Mouse (Mus musculus) CH12.LX (cell line): ENCODE measurements around the gene Igf1r. TPM values are rescaled to one million over a fixed set of nuclear protein-coding genes. Genes with fewer than 3 reads are reported as not detected.

Experiments
- DNase-seq: peaks from one replicate; pipeline ENCODE4 v3.0.0-alpha.2; 2013; ENCODE audit errors: extremely low read depth
- H3K27ac ChIP-seq: 2 replicates; pipeline ENCODE4 v1.5.1; 2012; ENCODE audit warnings: low read depth, mild to moderate bottlenecking, control low read depth, moderate library complexity; ENCODE audit not compliant: insufficient read depth
- H3K27me3 ChIP-seq: replicated peaks from 2 replicates; pipeline ENCODE3; 2012; ENCODE audit warnings: inconsistent platforms
- H3K36me3 ChIP-seq, 2 experiments: replicated peaks in 1 of 2; 2 replicates each; pipeline versions ENCODE3 to v1.6.1; 2012; ENCODE audit warnings: inconsistent platforms in 1 of 2, low read length in 1 of 2, mild to moderate bottlenecking in 1 of 2, mixed read lengths in 1 of 2, moderate library complexity in 1 of 2; ENCODE audit not compliant: control insufficient read depth in 1 of 2, insufficient read depth in 1 of 2
- H3K4me1 ChIP-seq, 2 experiments: 2 replicates each; pipeline ENCODE4 v1.6.1; 2012; ENCODE audit warnings: inconsistent platforms in 1 of 2, moderate library complexity in 1 of 2; ENCODE audit not compliant: insufficient read depth in 2 of 2, control insufficient read depth in 1 of 2
- H3K4me2 ChIP-seq: 2 replicates; pipeline ENCODE4 v1.6.1; 2012; ENCODE audit warnings: low read depth, mild to moderate bottlenecking, control low read depth; ENCODE audit not compliant: poor library complexity, insufficient read depth, severe bottlenecking
- H3K4me3 ChIP-seq, 3 experiments: fragments of 150-350 bp in 1 of 3; sonication (generic) in 1 of 3; replicated peaks in 1 of 3; 2 replicates each; pipeline versions ENCODE3 to v1.5.1; 2011 to 2012; ENCODE audit warnings: low read depth in 2 of 3, low read length in 2 of 3, mild to moderate bottlenecking in 2 of 3, moderate library complexity in 2 of 3, control low read depth in 1 of 3, improper control_type of control experiment in 1 of 3, inconsistent platforms in 1 of 3, mixed read lengths in 1 of 3; ENCODE audit not compliant: poor library complexity in 1 of 3
- H3K79me2 ChIP-seq: replicated peaks from 2 replicates; pipeline ENCODE4 v1.6.1; 2012; ENCODE audit warnings: mild to moderate bottlenecking, moderate library complexity; ENCODE audit not compliant: control insufficient read depth, poor library complexity, insufficient read depth, severe bottlenecking; ENCODE audit errors: extremely low read depth
- H3K9ac ChIP-seq: 2 replicates; pipeline ENCODE4 v1.6.1; 2012; ENCODE audit warnings: low read depth, mild to moderate bottlenecking, control low read depth, moderate library complexity; ENCODE audit not compliant: insufficient read depth
- H3K9me3 ChIP-seq: replicated peaks from 2 replicates; pipeline ENCODE3; 2012; ENCODE audit warnings: low read length, inconsistent platforms, mixed read lengths
- BHLHE40 ChIP-seq: IDR thresholded peaks from 2 replicates; pipeline ENCODE4 v1.6.1; 2011; ENCODE audit warnings: mild to moderate bottlenecking, low read depth, low read length, improper control_type of control experiment
- CHD1 ChIP-seq: IDR thresholded peaks from 2 replicates; pipeline ENCODE4 v1.6.1; 2012; ENCODE audit warnings: low read depth, low read length, improper control_type of control experiment, inconsistent platforms
- CHD2 ChIP-seq: IDR thresholded peaks from 2 replicates; pipeline ENCODE4 v1.6.1; 2011; ENCODE audit warnings: low read length, improper control_type of control experiment
- CTCF ChIP-seq, 2 experiments: IDR thresholded peaks in 1 of 2; conservative IDR thresholded peaks in 1 of 2; 2 replicates each; pipeline ENCODE4 v1.5.1; 2011 to 2012; ENCODE audit warnings: low read depth in 2 of 2, low read length in 2 of 2, improper control_type of control experiment in 1 of 2, inconsistent platforms in 1 of 2, mild to moderate bottlenecking in 1 of 2, moderate library complexity in 1 of 2
- E2F4 ChIP-seq: IDR thresholded peaks from 2 replicates; pipeline ENCODE4 v1.6.1; 2011; ENCODE audit warnings: low read depth, low read length, improper control_type of control experiment; ENCODE audit not compliant: insufficient replicate concordance
- GABPA ChIP-seq: IDR thresholded peaks from 2 replicates; pipeline ENCODE4 v1.6.1; 2012; ENCODE audit warnings: low read depth, low read length, improper control_type of control experiment, inconsistent platforms; ENCODE audit not compliant: insufficient replicate concordance
- IRF4 ChIP-seq: IDR thresholded peaks from 2 replicates; pipeline ENCODE4 v1.6.1; 2014; ENCODE audit warnings: low read depth, mild to moderate bottlenecking, inconsistent platforms, low read length, improper control_type of control experiment
- KAT2A ChIP-seq: IDR thresholded peaks from 2 replicates; pipeline ENCODE4 v1.6.1; 2012; ENCODE audit warnings: low read length, improper control_type of control experiment, inconsistent platforms; ENCODE audit not compliant: insufficient replicate concordance
- MAFK ChIP-seq: IDR thresholded peaks from 2 replicates; pipeline ENCODE4 v1.6.1; 2011; ENCODE audit warnings: low read length, improper control_type of control experiment; ENCODE audit not compliant: insufficient replicate concordance
- MAX ChIP-seq: IDR thresholded peaks from 2 replicates; pipeline ENCODE4 v1.6.1; 2011; ENCODE audit warnings: low read length, improper control_type of control experiment
- MEF2A ChIP-seq: IDR thresholded peaks from 2 replicates; pipeline ENCODE4 v1.6.1; 2014; ENCODE audit warnings: low read depth, mild to moderate bottlenecking, inconsistent platforms, low read length, improper control_type of control experiment, borderline replicate concordance
- MXI1 ChIP-seq: IDR thresholded peaks from 2 replicates; pipeline ENCODE4 v1.6.1; 2011; ENCODE audit warnings: mild to moderate bottlenecking, low read depth, low read length, improper control_type of control experiment
- MYC ChIP-seq: IDR thresholded peaks from 2 replicates; pipeline ENCODE4 v1.6.1; 2011; ENCODE audit warnings: low read depth, mild to moderate bottlenecking, improper control_type of control experiment, low read length
- NELFE ChIP-seq: IDR thresholded peaks from 2 replicates; pipeline ENCODE4 v1.6.1; 2011; ENCODE audit warnings: low read depth, low read length, improper control_type of control experiment
- POLR2AphosphoS2 ChIP-seq: IDR thresholded peaks from 2 replicates; pipeline ENCODE4 v1.6.1; 2011; ENCODE audit warnings: low read depth, low read length, improper control_type of control experiment
- RAD21 ChIP-seq: IDR thresholded peaks from 2 replicates; pipeline ENCODE4 v1.6.1; 2011; ENCODE audit warnings: low read depth, mild to moderate bottlenecking, low read length, improper control_type of control experiment, moderate library complexity
- RCOR1 ChIP-seq: conservative IDR thresholded peaks from 2 replicates; pipeline ENCODE4 v1.6.1; 2012; ENCODE audit warnings: low read depth, mild to moderate bottlenecking, inconsistent platforms, low read length, improper control_type of control experiment
- SIN3A ChIP-seq: IDR thresholded peaks from 2 replicates; pipeline ENCODE4 v1.6.1; 2012; ENCODE audit warnings: low read length, improper control_type of control experiment, inconsistent platforms
- SMC3 ChIP-seq: IDR thresholded peaks from 2 replicates; pipeline ENCODE4 v1.6.1; 2011; ENCODE audit warnings: low read depth, low read length, improper control_type of control experiment
- UBTF ChIP-seq: IDR thresholded peaks from 2 replicates; pipeline ENCODE4 v1.6.1; 2012; ENCODE audit warnings: low read depth, mild to moderate bottlenecking, inconsistent platforms, low read length, improper control_type of control experiment, moderate library complexity
- USF1 ChIP-seq: IDR thresholded peaks from 2 replicates; pipeline ENCODE4 v1.6.1; 2014; ENCODE audit warnings: low read depth, mild to moderate bottlenecking, inconsistent platforms, low read length, improper control_type of control experiment
- USF2 ChIP-seq: conservative IDR thresholded peaks from 2 replicates; pipeline ENCODE4 v1.6.1; 2011; ENCODE audit warnings: low read depth, low read length, improper control_type of control experiment
- ZKSCAN1 ChIP-seq: IDR thresholded peaks from 2 replicates; pipeline ENCODE4 v1.6.1; 2012; ENCODE audit warnings: low read depth, inconsistent platforms, low read length, improper control_type of control experiment, borderline replicate concordance
- dilution Hi-C: fragments of 300-500 bp; cut with MboI; formaldehyde crosslinking; loops from 2 replicates; pipeline ENCODE4 v1.14.3; 2020; ENCODE audit warnings: low sequenced_read_pairs; ENCODE audit not compliant: extremely low pct_unique_long_range_greater_than_20kb, extremely low pct_ligation_motif_present
- in situ Hi-C: fragments of 300-500 bp; cut with MboI; formaldehyde crosslinking; loops from 3 replicates; pipeline ENCODE4 v1.14.3; 2019; ENCODE audit warnings: low sequenced_read_pairs, low pct_ligation_motif_present, low pct_unique_long_range_greater_than_20kb, mixed read lengths
- polyA plus RNA-seq: library from polyadenylated mRNA; unstranded; fragments of >175 nt; gene quantifications from 2 replicates; pipeline ENCODE4 v1.2.1, GENCODE M21; 2012; ENCODE audit warnings: low read depth; ENCODE audit not compliant: insufficient read length
- total RNA-seq, 2 experiments: library from RNA; depleted of rRNA; stranded (reverse); fragments of 300-350 nt in 1 of 2; fragments of >200 nt in 1 of 2; gene quantifications; 2 replicates each; pipeline ENCODE4 v1.2.3; 2012 to 2014

Igf1r gene
- total and polyA plus RNA-seq, 3 experiments, result 0.19 to 1.6 (median 0.29) TPM

DNA sequence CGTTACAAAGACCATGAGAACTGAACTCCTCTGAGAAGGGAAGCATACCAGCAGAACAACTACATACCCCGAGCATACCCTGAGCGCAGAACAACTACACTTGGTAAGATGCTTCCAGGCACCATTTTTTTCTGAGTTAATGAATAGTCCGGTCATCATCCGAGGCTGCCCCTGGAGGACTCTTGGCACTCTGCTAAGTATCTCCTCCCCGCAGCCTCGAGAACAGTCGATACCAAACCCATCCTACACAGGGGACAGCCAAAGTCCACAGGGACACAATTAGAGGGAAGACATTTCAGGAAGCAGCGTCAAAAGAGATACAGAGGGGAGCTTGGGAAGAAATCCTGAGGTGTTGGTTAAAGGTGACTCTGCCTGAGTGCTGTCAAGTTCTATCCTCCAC is 288.6 kb downstream of the Igf1r start:
- no peaks in the 10 kb centered on the region for H3K36me3 ChIP-seq
- no peak for TF ChIP-seq BHLHE40
- no peak for TF ChIP-seq NELFE
- no peak for TF ChIP-seq CHD1
- no peak for TF ChIP-seq E2F4
- TF ChIP-seq MYC, result no peak
- TF ChIP-seq CTCF (conservative IDR thresholded peaks at IDR 0.05 in 1 of 2, IDR thresholded peaks at IDR 0.05 in 1 of 2; ENCODE audit: low read depth in 2 of 2, low read length in 2 of 2), result no peak
- no peak for TF ChIP-seq IRF4
- no peak for TF ChIP-seq RAD21
- no peak for TF ChIP-seq MXI1
- TF ChIP-seq MAFK, result no peak
- TF ChIP-seq CHD2, result no peak
- no peak for TF ChIP-seq MEF2A
- TF ChIP-seq USF1, result no peak
- no peak for TF ChIP-seq UBTF
- no peaks in the 10 kb centered on the region for H3K79me2 ChIP-seq
- no peaks in the 10 kb centered on the region for H3K9me3 ChIP-seq
- no peak for DNase-seq
- peaks cover 9% of the 10 kb centered on the region for H3K27me3 ChIP-seq
- in situ Hi-C loops, result no loop called here
- no peak overlapping the region for H3K9ac ChIP-seq
- H3K4me2 ChIP-seq, result no peak overlapping the region
- peaks cover 0 to 19% of the 10 kb centered on the region in 2 experiments; a peak in 2 of 4 replicates for H3K4me1 ChIP-seq
- no peak overlapping the region for H3K27ac ChIP-seq
- dilution Hi-C loops, result no loop called here
- no peak overlapping the region for H3K4me3 ChIP-seq

DNA sequence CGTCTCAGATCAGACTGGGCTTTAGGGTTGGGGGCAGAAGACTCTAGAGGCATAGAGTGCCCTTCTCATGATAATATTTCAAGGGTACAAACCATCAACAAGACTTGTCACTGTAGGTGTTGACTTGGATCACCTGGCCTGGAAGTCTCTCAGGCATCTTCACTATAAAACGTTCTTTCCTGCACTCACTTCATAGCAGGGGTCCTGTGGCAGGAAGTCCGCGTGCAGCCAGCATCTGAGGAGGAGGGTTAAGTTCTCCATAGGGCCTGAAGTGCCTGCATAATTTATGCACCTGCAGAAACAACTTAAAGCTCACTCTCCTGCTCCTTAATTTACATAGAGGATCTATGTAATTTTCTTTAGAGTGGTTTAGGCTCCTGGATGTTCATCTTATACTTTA is 293.1 kb downstream of the Igf1r start:
- no peak overlapping the region for H3K27ac ChIP-seq
- in situ Hi-C loops (no loop called here), dilution Hi-C loops (no loop called here)
- DNase-seq, result no peak
- no peaks in the 10 kb centered on the region for H3K36me3 ChIP-seq
- H3K79me2 ChIP-seq, result no peaks in the 10 kb centered on the region
- H3K27me3 ChIP-seq, result peaks cover 7% of the 10 kb centered on the region
- H3K4me1 ChIP-seq, result peaks cover 0 to 9% of the 10 kb centered on the region in 2 experiments; a peak in 1 of 4 replicates
- TF ChIP-seq MAX (no peak), ZKSCAN1 (no peak), NELFE (no peak), IRF4 (no peak), USF2 (no peak), SMC3 (no peak), SIN3A (no peak), USF1 (no peak), KAT2A (no peak), CHD2 (no peak), GABPA (no peak), POLR2AphosphoS2 (no peak), RCOR1 (no peak)
- peaks cover 5% of the 10 kb centered on the region for H3K9me3 ChIP-seq
- H3K4me3 ChIP-seq, result no peak overlapping the region
- no peak overlapping the region for H3K4me2 ChIP-seq
- no peak overlapping the region for H3K9ac ChIP-seq
